Mouse (Mus musculus): ENCODE data around the gene Mef2b.

GRCm38 (mm10) chr8:70174079-70174478 lies 34.6 kb downstream of the Mef2b start:
- TF ChIP-seq CTCF (IDR thresholded peaks at IDR 0.05; ENCODE audit: low read depth, low read length) = no peak
- no peak for TF ChIP-seq POLR2A (IDR thresholded peaks at IDR 0.05; ENCODE audit: extremely low read depth, insufficient read depth, low read length)
